Mouse (Mus musculus) neutrophil, adult 5-6 weeks (primary cell): ENCODE results near the gene Nlgn3. TPM values are rescaled to one million over a fixed set of nuclear protein-coding genes. Genes with fewer than 3 reads are reported as not detected.
"Not testable (repeated sequence)": the region's sequence is repeated elsewhere in the genome, so short reads cannot be mapped to it uniquely, and the experiment has no call there.

Source experiments
- ATAC-seq: fragments of 151-379, 151-347 bp; 2 replicates; pipeline ENCODE4 v1.8.0; 2017; ENCODE audit warnings: mild to moderate bottlenecking, moderate TSS enrichment; ENCODE audit not compliant: insufficient number of reproducible peaks, poor library complexity, low FRiP score, severe bottlenecking; ENCODE audit errors: extremely low read depth
- total RNA-seq: library from RNA; stranded (forward); fragments of 200-1000 nt; gene quantifications from 2 replicates; pipeline ENCODE4 v1.2.3, GENCODE M21; 2017

Nlgn3 gene
- total RNA-seq, 1 experiment from 2014 or later: not detected

- ATAC-seq: no peak
Observed at GRCm38 (mm10) chrX:101351188-101351587, 52.2 kb downstream of the Nlgn3 start.

- not testable (repeated sequence) for ATAC-seq
Observed at GRCm38 (mm10) chrX:101358902-101359301, 59.9 kb downstream of the Nlgn3 start.

- ATAC-seq: no peak
Observed at GRCm38 (mm10) chrX:101369001-101369400, 70.0 kb downstream of the Nlgn3 start.

GRCm38 (mm10) chrX:101370573-101370972 is 71.6 kb downstream of the Nlgn3 start:
- ATAC-seq: no peak

GRCm38 (mm10) chrX:101372946-101373345 is 74.0 kb downstream of the Nlgn3 start:
- ATAC-seq: no peak

Other genes starting within 250 kb of the Nlgn3 start
- not detected in 2 replicates for gene Tex11, start 239.5 kb upstream of the Nlgn3 start, total RNA-seq
- gene Slc7a3, start 213.1 kb upstream of the Nlgn3 start, total RNA-seq: 0.35 and 0.61 TPM in 2 replicates
- 21.5 and 30.0 TPM in 2 replicates for gene Snx12, start 76.6 kb upstream of the Nlgn3 start, total RNA-seq
- 28.5 and 28.7 TPM in 2 replicates for gene Foxo4, start 44.6 kb upstream of the Nlgn3 start, total RNA-seq
- 20.3 and 21.4 TPM in 2 replicates for gene Gm614, start 35.2 kb upstream of the Nlgn3 start, total RNA-seq
- gene Il2rg, start 30.9 kb upstream of the Nlgn3 start, total RNA-seq: 229 and 259 TPM in 2 replicates
- not detected in 2 replicates for gene Gm20489, start 30.1 kb upstream of the Nlgn3 start, total RNA-seq
- gene Med12, start 25.1 kb upstream of the Nlgn3 start, total RNA-seq: 91.4 and 117 TPM in 2 replicates
- gene Gjb1, start 77.2 kb downstream of the Nlgn3 start, total RNA-seq: not detected in 2 replicates
- 24.4 and 26.3 TPM in 2 replicates for gene Zmym3, start 121.7 kb downstream of the Nlgn3 start, total RNA-seq
- gene Nono, start 130.2 kb downstream of the Nlgn3 start, total RNA-seq: 305 and 325 TPM in 2 replicates
- gene Itgb1bp2, start 149.9 kb downstream of the Nlgn3 start, total RNA-seq: 3.3 and 8.8 TPM in 2 replicates
- gene Taf1, start 233.6 kb downstream of the Nlgn3 start, total RNA-seq: 70.5 and 76.2 TPM in 2 replicates